Mouse (Mus musculus): ENCODE measurements around the gene Armc2.
"Not testable (repeated sequence)": the region's sequence is repeated elsewhere in the genome, so short reads cannot be mapped to it uniquely, and the experiment has no call there.

Armc2 gene

GRCm38 (mm10) chr10:41967915-41968635 lies 50.2 kb downstream of the Armc2 start:
- no peak for DNase-seq (ENCODE audit: low spot score in 2 of 2)

DNA sequence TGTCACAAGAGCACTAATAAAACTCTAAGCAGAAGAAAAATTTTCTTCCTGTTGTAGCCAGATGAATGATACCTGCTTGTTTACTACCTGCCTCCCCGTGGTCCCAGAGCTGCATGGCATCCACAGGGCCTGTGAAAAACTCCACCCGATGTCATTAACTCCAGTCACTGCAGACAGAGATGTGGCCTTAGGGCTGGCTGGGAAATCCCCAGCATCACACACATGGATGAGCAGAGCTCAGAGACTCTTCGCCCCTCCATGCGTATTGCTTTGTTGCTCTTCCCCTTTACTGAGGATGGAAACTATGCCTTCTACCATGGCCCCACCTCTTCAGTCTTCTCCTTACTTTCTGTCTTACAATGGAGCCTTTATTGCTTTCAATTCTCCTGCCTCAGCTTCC lies 55.5 kb downstream of the Armc2 start:
- DNase-seq (ENCODE audit: low spot score in 2 of 2): no peak

DNA sequence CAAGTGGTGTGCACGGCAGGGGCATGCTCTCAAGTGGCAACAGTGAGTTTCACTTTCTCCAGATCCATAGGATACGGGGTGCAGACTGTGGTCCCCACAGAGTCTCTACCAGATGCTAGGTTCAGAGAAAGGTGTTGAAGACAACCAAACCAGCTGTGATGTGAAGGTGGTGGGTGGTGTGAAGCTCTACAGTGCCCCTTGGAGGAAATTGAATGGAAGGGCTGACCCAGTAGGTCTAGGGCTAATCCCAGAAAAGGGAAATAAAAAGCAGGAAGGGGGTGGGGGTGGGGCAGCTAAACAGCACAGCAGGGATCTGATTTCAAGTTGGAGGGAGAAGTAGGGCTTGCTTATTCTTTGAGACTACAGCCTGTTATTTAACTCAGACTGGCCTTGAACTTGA lies 58.4 kb downstream of the Armc2 start:
- DNase-seq (ENCODE audit: low spot score in 2 of 2): no peak

DNA sequence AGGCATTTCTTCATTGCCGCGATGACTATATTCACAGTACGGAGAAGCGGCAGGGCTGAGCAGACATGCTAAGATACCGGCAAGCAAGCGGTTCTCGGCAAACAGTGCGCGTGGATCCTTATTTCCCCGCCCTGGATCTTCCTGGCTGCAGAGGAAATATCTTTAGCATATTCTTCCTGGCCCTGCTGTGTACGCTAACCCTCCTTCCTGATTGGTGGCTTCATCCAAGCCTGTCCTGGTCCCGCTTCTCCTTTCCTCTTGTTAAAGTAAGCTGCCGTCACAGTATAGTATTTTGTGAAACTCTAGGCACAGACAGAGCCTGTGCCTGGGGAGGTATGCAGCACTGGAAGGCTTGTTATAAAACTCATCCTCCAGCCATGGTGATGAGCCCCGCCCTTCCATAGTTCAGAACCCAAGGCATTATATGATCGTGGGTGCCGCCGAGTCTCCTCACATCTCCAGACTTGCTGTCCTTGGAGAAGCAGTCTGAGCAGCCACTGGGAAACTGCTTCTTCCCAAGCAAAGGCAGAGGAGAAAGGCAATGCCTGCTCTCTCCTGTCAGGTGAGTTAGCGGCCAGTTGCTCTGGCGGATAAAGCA lies 59.5 kb downstream of the Armc2 start:
- no peak for DNase-seq (ENCODE audit: low spot score in 2 of 2)

GRCm38 (mm10) chr10:41957421-41958225 lies 60.6 kb downstream of the Armc2 start:
- DNase-seq (ENCODE audit: low spot score in 2 of 2): no peak

DNA sequence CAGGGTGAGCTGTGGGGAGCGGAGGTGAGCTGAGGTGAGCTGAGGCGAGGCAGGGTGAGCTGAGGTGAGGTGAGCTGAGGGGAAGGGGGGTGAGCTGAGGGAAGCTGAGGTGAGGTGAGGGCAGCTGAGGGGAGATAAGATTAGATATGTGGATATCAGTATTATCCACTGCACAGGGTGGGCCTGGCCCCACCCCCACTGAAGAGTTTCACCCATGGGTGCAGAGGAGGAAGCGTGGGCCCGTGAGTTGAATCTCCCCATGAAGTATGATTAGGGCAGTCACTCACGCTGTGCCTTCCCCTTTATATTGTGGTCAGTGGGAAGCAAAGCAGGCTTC lies 64.7 kb downstream of the Armc2 start:
- DNase-seq (ENCODE audit: low spot score in 2 of 2): no peak

DNA sequence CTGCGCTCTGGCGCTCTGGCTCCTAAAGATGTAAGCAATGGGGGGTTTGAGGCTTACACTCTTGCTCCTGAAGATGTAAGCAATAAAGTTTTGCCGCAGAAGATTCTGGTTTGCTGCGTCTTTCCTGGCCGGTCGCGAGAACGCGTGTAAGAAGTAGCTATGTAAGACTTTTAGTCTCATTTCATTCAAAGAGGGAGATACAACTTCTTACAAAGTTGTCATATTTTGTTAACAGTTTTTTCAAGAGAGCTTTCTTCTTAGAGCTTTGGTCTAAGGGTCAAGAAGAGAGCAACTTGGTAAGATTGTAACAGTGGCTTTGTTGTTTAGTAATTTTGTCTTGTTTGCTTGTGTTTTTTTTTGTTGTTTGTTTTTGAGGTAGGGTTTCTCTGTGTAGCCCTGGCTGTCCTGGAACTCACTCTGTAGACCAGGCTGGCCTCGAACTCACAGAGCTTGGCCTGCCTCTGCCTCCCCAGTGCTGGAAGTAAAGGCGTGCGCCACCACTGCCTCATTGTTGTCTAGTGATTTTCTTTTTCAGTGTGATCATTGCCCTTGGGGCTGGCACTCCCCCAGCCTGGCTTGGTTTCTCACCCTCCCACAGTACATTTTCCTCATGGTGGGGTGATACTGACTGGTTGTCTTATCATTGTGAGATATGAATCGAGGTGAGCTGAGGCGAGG lies 65.3 kb downstream of the Armc2 start:
- no peak for DNase-seq (ENCODE audit: low spot score in 2 of 2)

DNA sequence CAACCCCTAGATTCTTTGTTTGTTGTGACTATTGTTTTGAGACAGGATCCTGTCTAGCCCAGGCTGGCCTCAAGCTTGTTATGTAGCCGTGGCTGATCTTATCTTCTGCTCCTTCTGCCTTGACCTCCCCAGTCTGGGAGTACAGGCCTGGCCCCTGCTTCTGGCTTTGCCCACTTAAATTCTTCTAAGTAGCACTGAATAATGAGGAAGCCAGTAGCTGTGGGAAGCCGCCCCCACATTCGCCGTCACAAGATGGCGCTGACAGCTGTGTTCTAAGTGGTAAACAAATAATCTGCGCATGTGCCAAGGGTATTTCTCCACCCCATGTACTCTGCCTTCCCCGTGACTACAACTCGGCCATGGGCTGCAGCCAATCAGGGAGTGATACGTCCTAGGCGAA lies 65.9 kb downstream of the Armc2 start:
- DNase-seq (ENCODE audit: low spot score in 2 of 2): not testable (repeated sequence)

- peak; percentile 21 to 29 for DNase-seq (ENCODE audit: low spot score in 2 of 2)
Measured at GRCm38 (mm10) chr10:41939090-41939489, 79.2 kb downstream of the Armc2 start.

- no peak for DNase-seq (ENCODE audit: low spot score in 2 of 2)
Measured at GRCm38 (mm10) chr10:41937176-41937575, 81.1 kb downstream of the Armc2 start.

GRCm38 (mm10) chr10:41936100-41936499 lies 82.1 kb downstream of the Armc2 start:
- DNase-seq (ENCODE audit: low spot score in 2 of 2): peak in 1 of 2 experiments; percentile 35

- peak in 1 of 2 experiments; percentile 72 for DNase-seq (ENCODE audit: low spot score in 2 of 2)
Measured at GRCm38 (mm10) chr10:41935476-41935829, 82.8 kb downstream of the Armc2 start.

DNA sequence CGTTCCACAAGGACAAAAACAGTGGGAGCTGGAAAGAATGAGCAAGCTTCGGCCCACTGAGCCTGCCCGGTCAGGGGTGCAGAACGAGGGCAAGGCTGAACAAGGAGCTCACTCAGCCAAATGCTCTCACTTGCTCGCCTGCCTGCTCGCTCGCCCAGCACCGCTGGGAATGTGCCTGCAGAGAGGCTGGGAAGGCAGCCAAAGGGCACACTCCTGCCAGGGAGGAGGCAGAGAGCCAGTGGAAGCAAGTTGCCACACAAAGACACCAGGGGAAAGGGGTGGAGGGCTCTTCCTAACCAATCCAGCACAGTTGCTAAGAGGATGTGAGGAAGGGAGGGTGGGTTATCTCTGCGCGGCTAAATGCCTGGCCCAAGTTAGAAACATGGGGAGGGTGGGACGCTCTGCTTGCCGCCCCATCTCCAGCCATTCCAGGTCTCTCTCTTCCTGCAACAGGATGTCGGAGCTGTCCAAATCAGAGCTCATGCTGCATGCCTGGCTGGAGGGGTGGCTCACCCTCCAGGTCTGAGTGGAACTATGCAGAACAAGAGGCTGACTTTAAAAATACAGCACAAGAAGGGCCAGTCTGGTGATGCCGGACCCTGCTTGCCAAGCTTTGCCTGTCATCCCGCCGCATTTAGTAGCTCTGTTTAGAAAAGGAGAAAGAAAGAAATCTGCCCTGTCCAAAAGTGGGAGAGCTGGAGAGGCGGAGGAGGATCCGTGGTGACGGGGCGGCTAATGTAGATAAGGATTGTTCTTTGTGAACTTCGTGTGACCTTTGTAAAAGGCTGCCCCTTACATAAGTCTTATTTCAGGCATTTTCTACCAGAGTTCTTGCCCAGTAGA lies 83.4 kb downstream of the Armc2 start:
- DNase-seq (ENCODE audit: low spot score in 2 of 2): peak; percentile 86 to 87

- DNase-seq (ENCODE audit: low spot score in 2 of 2): peak in 1 of 2 experiments; percentile 56
Measured at GRCm38 (mm10) chr10:41933536-41933935, 84.7 kb downstream of the Armc2 start.

DNA sequence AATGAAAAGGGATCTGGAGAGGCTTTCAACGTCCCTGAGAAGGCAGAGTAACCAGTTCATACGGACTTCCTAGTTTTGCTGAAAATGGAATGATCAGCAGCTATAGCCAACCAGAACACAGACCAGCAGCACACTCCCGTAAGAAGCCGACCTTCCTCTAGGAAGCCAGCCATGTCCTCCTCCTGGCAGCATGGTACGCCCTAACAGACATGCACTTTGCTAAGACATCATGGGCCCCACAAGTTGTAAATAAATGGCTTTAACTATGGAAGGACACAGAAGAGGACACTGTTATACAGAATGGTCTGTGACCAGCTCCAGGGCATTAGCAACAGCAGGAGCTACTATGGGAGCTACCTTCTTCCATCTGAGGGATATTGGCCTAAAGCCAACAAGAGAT lies 85.3 kb downstream of the Armc2 start:
- DNase-seq (ENCODE audit: low spot score in 2 of 2): no peak

- DNase-seq (ENCODE audit: low spot score in 2 of 2): peak; percentile 75 to 87
Measured at GRCm38 (mm10) chr10:41931962-41932361, 86.3 kb downstream of the Armc2 start.

GRCm38 (mm10) chr10:41930966-41931365 lies 87.3 kb downstream of the Armc2 start:
- DNase-seq (ENCODE audit: low spot score in 2 of 2): no peak

- DNase-seq (ENCODE audit: low spot score in 2 of 2): no peak
Measured at GRCm38 (mm10) chr10:41926726-41927125, 91.5 kb downstream of the Armc2 start.

- no peak for DNase-seq (ENCODE audit: low spot score in 2 of 2)
Measured at GRCm38 (mm10) chr10:41912290-41912994, 105.8 kb downstream of the Armc2 start.

GRCm38 (mm10) chr10:41908899-41909298 lies 109.3 kb downstream of the Armc2 start:
- DNase-seq (ENCODE audit: low spot score in 2 of 2): no peak

- DNase-seq (ENCODE audit: low spot score in 2 of 2): no peak
Measured at GRCm38 (mm10) chr10:41907950-41908349, 110.3 kb downstream of the Armc2 start.

Data from frontal cortex, postnatal 36 days (tissue).